Mouse (Mus musculus) adipocyte (in vitro differentiated cells): ENCODE measurements at regions not wholly inside any gene's neighbourhood (a gene's known extent, or its start where the extent isn't known, plus 50 kb on each side); places are given as distances from the start of the nearest gene placed in this dataset.
A peak's percentile ranks its signal among the peaks of the same experiment; 100 is the strongest.

Experiments
- DNase-seq: peaks from one replicate; pipeline ENCODE4 v3.0.0-alpha.2; 2016; ENCODE audit warnings: low spot score

GRCm38 (mm10) chr12:58581811-58582572, 312.9 kb upstream of the Clec14a start:
- DNase-seq: no peak

- DNase-seq: no peak
Observed at GRCm38 (mm10) chr12:58569056-58569455, 300.0 kb upstream of the Clec14a start.

- no peak for DNase-seq
Observed at GRCm38 (mm10) chr12:58560840-58561239, 291.8 kb upstream of the Clec14a start.

GRCm38 (mm10) chr12:58559833-58560232, 290.7 kb upstream of the Clec14a start:
- DNase-seq: no peak

GRCm38 (mm10) chr12:58557261-58557660, 288.2 kb upstream of the Clec14a start:
- no peak for DNase-seq

GRCm38 (mm10) chr12:58556741-58557140, 287.7 kb upstream of the Clec14a start:
- DNase-seq: no peak

GRCm38 (mm10) chr12:58556060-58556459, 287.0 kb upstream of the Clec14a start:
- DNase-seq: peak; percentile 37

- DNase-seq: no peak
Observed at GRCm38 (mm10) chr12:58550859-58551761, 282.0 kb upstream of the Clec14a start.

- no peak for DNase-seq
Observed at GRCm38 (mm10) chr12:58545832-58546538, 276.9 kb upstream of the Clec14a start.

- DNase-seq: no peak
Observed at GRCm38 (mm10) chr12:58544862-58545261, 275.8 kb upstream of the Clec14a start.

GRCm38 (mm10) chr12:58538305-58538719, 269.2 kb upstream of the Clec14a start:
- peak; percentile 56 for DNase-seq

GRCm38 (mm10) chr12:58537833-58538232, 268.7 kb upstream of the Clec14a start:
- no peak for DNase-seq

GRCm38 (mm10) chr12:58536381-58536992, 267.4 kb upstream of the Clec14a start:
- DNase-seq: no peak

GRCm38 (mm10) chr12:58530306-58530705, 261.2 kb upstream of the Clec14a start:
- no peak for DNase-seq

GRCm38 (mm10) chr12:58516800-58517199, 247.7 kb upstream of the Clec14a start:
- DNase-seq: no peak

- no peak for DNase-seq
Observed at GRCm38 (mm10) chr12:58513951-58514350, 244.9 kb upstream of the Clec14a start.

- no peak for DNase-seq
Observed at GRCm38 (mm10) chr12:58512645-58513044, 243.6 kb upstream of the Clec14a start.

- DNase-seq: no peak
Observed at GRCm38 (mm10) chr12:58504283-58504682, 235.2 kb upstream of the Clec14a start.

GRCm38 (mm10) chr12:58474181-58474580, 205.1 kb upstream of the Clec14a start:
- no peak for DNase-seq

- DNase-seq: no peak
Observed at GRCm38 (mm10) chr12:58473511-58473910, 204.4 kb upstream of the Clec14a start.

GRCm38 (mm10) chr12:58460465-58460864, 191.4 kb upstream of the Clec14a start:
- no peak for DNase-seq

GRCm38 (mm10) chr12:58454828-58455227, 185.7 kb upstream of the Clec14a start:
- no peak for DNase-seq
